8 mouse cellular contexts compared by ENCODE assay signal in genomic region chr10:18197206-18197979, GRCm38 (mm10). TPM values are rescaled to one million over a fixed set of nuclear protein-coding genes. Genes with fewer than 3 reads are reported as not detected.
DNase-seq lines count a peak whose midpoint lies in the region; ATAC-seq lines count a peak whose summit lies in the region.

No protein-coding gene starts in this region.

- peak; percentile 84 for DNase-seq in 416B (ENCODE audit: low read depth)
- DNase-seq in adrenal gland, adult 2 months, result peak; percentile 61
- DNase-seq in embryo, embryonic 11.5 days (ENCODE audit: low read depth, low spot score), result peak; percentile 76
- peak; percentile 74 to 91 for DNase-seq in heart, adult 18-20 months
- peak; percentile 64 for DNase-seq in kidney, adult 18-20 months
- peak; percentile 48 for DNase-seq in left cerebral cortex, postnatal 4 days
- DNase-seq in midbrain, embryonic 11.5 days (ENCODE audit: low spot score, missing footprints), result peak; percentile 99
- DNase-seq in skeletal muscle tissue, adult 2 months (ENCODE audit: low read depth, low spot score), result peak; percentile 64

- H3K9ac ChIP-seq in midbrain, embryonic 11.5 days (ENCODE audit: low read length), result no peak overlapping the region

- intact Hi-C loops in left cerebral cortex, postnatal 4 days (cut with DNase I), result loop anchor here (5.0 kb wide), 1 partner anchor 140 kb away; the partner anchor contains the start of gene Reps1

- 68% methylated on average over 14 of the region's 14 CpGs for WGBS in midbrain, embryonic 11.5 days

- no peaks in the 10 kb centered on the region for H3K27me3 ChIP-seq in midbrain, embryonic 11.5 days (ENCODE audit: control insufficient read depth, insufficient read depth, low read length)

- no peaks in the 10 kb centered on the region for H3K36me3 ChIP-seq in midbrain, embryonic 11.5 days (ENCODE audit: control insufficient read depth, insufficient read depth, low read length)

- no peak overlapping the region for H3K4me3 ChIP-seq in midbrain, embryonic 11.5 days (ENCODE audit: low read depth, low read length)

- peak; percentile 70; the same call in 1 of the 2 replicates for ATAC-seq in midbrain, embryonic 11.5 days (ENCODE audit: low FRiP score)

- no peak overlapping the region for H3K27ac ChIP-seq in midbrain, embryonic 11.5 days (ENCODE audit: low read depth, low read length)

- H3K9me3 ChIP-seq in midbrain, embryonic 11.5 days (ENCODE audit: control insufficient read depth, low read length), result no peaks in the 10 kb centered on the region

- no peak overlapping the region; the same call in 1 of the 2 replicates for H3K4me2 ChIP-seq in midbrain, embryonic 11.5 days

- H3K4me1 ChIP-seq in midbrain, embryonic 11.5 days (ENCODE audit: control insufficient read depth, insufficient read depth, low read length), result peaks cover 2% of the 10 kb centered on the region; the same call in 1 of the 2 replicates

RNA-seq across cellular contexts. Expression of gene Ect2l, which starts 13.3 kb away (rescaled TPM):
- total RNA-seq in adrenal gland, adult 2 months (2021), result not detected
- polyA plus RNA-seq in adrenal gland, adult 2 months (2012; rRNA removed), result not detected in 2 replicates
- under 1 TPM in 1 of 2 experiments, not detected in 1; 0.26 TPM for total RNA-seq in heart, adult 18-20 months (2021)
- under 1 TPM; 0.18 to 0.52 TPM for total RNA-seq in left cerebral cortex, postnatal 4 days (2021)
- polyA plus RNA-seq in midbrain, embryonic 11.5 days (2014; fragmentation: Nextera tagmentation; extraction: Ambion mirVana), result 0.22 TPM in 2 replicates

RNA-seq across cellular contexts. Expression of gene Ccdc28a, which starts 37.4 kb away (rescaled TPM):
- total RNA-seq in adrenal gland, adult 2 months (2021), result 10 to 100 TPM; 10.5 to 12.2 TPM
- polyA plus RNA-seq in adrenal gland, adult 2 months (2012; rRNA removed), result 15.4 and 18.2 TPM in 2 replicates
- 10 to 100 TPM; 15.2 to 15.5 TPM for total RNA-seq in heart, adult 18-20 months (2021)
- total RNA-seq in left cerebral cortex, postnatal 4 days (2021), result 1 to 10 TPM; 4.4 to 4.7 TPM
- polyA plus RNA-seq in midbrain, embryonic 11.5 days (2014; fragmentation: Nextera tagmentation; extraction: Ambion mirVana), result 6.4 and 7.0 TPM in 2 replicates

Comparison
In these comparisons a context has a peak if more than half of its experiments do, and no peak if none do; other contexts are left out.
1. DNase-seq: peak in every context shown above with its lines; median percentile 99 in midbrain, embryonic 11.5 days; 84 in 416B; 82 in heart, adult 18-20 months; 76 in embryo, embryonic 11.5 days; 64 in kidney, adult 18-20 months; 64 in skeletal muscle tissue, adult 2 months; 61 in adrenal gland, adult 2 months; 48 in left cerebral cortex, postnatal 4 days.